Mouse (Mus musculus) bone marrow, adult 2 months (tissue): ENCODE results near the gene Cfap74. TPM values are rescaled to one million over a fixed set of nuclear protein-coding genes. Genes with fewer than 3 reads are reported as not detected.

Experiments used
- H3K27ac ChIP-seq: fragments of 200-500 bp; 2 replicates; pipeline ENCODE4 v1.5.1; 2012; ENCODE audit warnings: low read depth, mild to moderate bottlenecking, control low read depth, inconsistent platforms, low read length; ENCODE audit not compliant: control insufficient read depth, poor library complexity, insufficient read depth
- H3K4me1 ChIP-seq: fragments of 200-500 bp; 2 replicates; pipeline ENCODE4 v1.6.1; 2011; ENCODE audit warnings: low read length; ENCODE audit not compliant: control insufficient read depth, insufficient read depth
- H3K4me3 ChIP-seq: fragments of 200-500 bp; replicated peaks from 2 replicates; pipeline ENCODE3; 2011; ENCODE audit warnings: mild to moderate bottlenecking, low read depth, low read length, control low read depth; ENCODE audit not compliant: control insufficient read depth
- CTCF ChIP-seq: fragments of 200-500 bp; IDR thresholded peaks from 2 replicates; pipeline ENCODE4 v1.5.1; 2011; ENCODE audit warnings: low read length, control low read depth; ENCODE audit not compliant: control insufficient read depth, insufficient read depth
- POLR2A ChIP-seq: fragments of 200-500 bp; IDR thresholded peaks from 2 replicates; pipeline ENCODE4 v1.6.1; 2011; ENCODE audit warnings: low read depth, mild to moderate bottlenecking, control low read depth, low read length, borderline replicate concordance; ENCODE audit not compliant: control insufficient read depth
- WGBS: fragments of 180-500 bp; shearing (Covaris S2); methylation state at CpG from one replicate; pipeline ENCODE4 v1.1.7; 2018; 5-methylcytosine and 5-hydroxymethylcytosine counted together
- polyA plus RNA-seq: library from polyadenylated mRNA; stranded (reverse); fragments of >200 nt; gene quantifications from 2 replicates; pipeline ENCODE4 v1.2.4, GENCODE M21; 2011; ENCODE audit warnings: low replicate concordance; ENCODE audit not compliant: missing spikeins, insufficient read depth, insufficient read length

Cfap74 gene
- polyA plus RNA-seq, 1 experiment, result 0.85 TPM

- TF ChIP-seq CTCF, result no peak
- no peak for TF ChIP-seq POLR2A
- H3K4me3 ChIP-seq, result no peak overlapping the region
- peaks cover 4% of the 10 kb centered on the region for H3K4me1 ChIP-seq
- WGBS, result 73% methylated on average over 8 of the region's 8 CpGs
- no peak overlapping the region for H3K27ac ChIP-seq
These were observed 73.9 kb downstream of the Cfap74 start for GRCm38 (mm10) chr4:155482733-155483540.

- Histone ChIP-seq H3K27ac (no peak overlapping the region), H3K4me3 (no peak overlapping the region), H3K4me1 (peaks cover 11% of the 10 kb centered on the region)
- WGBS, result 49% methylated on average over 3 of the region's 3 CpGs
- no peak for TF ChIP-seq POLR2A
These were observed 76.5 kb downstream of the Cfap74 start for GRCm38 (mm10) chr4:155485521-155485920.

- peaks cover 12% of the 10 kb centered on the region for H3K4me1 ChIP-seq
- TF ChIP-seq CTCF (no peak), POLR2A (no peak)
- WGBS, result 5% methylated on average over 3 of the region's 3 CpGs
- no peak overlapping the region for H3K4me3 ChIP-seq
- peak overlapping the region; percentile 54; the same call in 1 of the 2 replicates for H3K27ac ChIP-seq
These were observed 78.8 kb downstream of the Cfap74 start for GRCm38 (mm10) chr4:155487746-155488145.

GRCm38 (mm10) chr4:155488232-155489025, 79.4 kb downstream of the Cfap74 start:
- peak overlapping the region; percentile 54 for H3K27ac ChIP-seq
- H3K4me1 ChIP-seq, result peaks cover 12% of the 10 kb centered on the region
- TF ChIP-seq POLR2A (no peak), CTCF (no peak)
- H3K4me3 ChIP-seq, result no peak overlapping the region
- WGBS, result 27% methylated on average over 8 of the region's 8 CpGs

GRCm38 (mm10) chr4:155489101-155489970, 80.3 kb downstream of the Cfap74 start:
- Histone ChIP-seq H3K4me1 (peaks cover 12% of the 10 kb centered on the region), H3K4me3 (no peak overlapping the region), H3K27ac (0 out of 2 replicates have a peak overlapping the region, but pooled peaks have one; percentile 28)
- WGBS, result 65% methylated on average over 9 of the region's 9 CpGs
- TF ChIP-seq POLR2A (no peak), CTCF (no peak)

GRCm38 (mm10) chr4:155490456-155490855, 81.5 kb downstream of the Cfap74 start:
- no peak for TF ChIP-seq CTCF
- no peak for TF ChIP-seq POLR2A
- peaks cover 12% of the 10 kb centered on the region for H3K4me1 ChIP-seq
- peak overlapping the region; percentile 93 for H3K4me3 ChIP-seq
- H3K27ac ChIP-seq, result peak overlapping the region; percentile 23; the same call in 1 of the 2 replicates
- WGBS, result 11% methylated on average over 5 of the region's 5 CpGs

- peak within 1 kb of the TSS; percentile 80 for H3K27ac ChIP-seq
- under 1% methylated on average over 53 of the region's 60 CpGs for WGBS
- H3K4me1 ChIP-seq, result peaks cover 12% of the 10 kb centered on the region
These were observed 82.1 kb downstream of the Cfap74 start, which contains the start of gene Gnb1 for GRCm38 (mm10) chr4:155490990-155491504. Gnb1 (plus strand) TSS chr4:155491361.

More at GRCm38 (mm10) chr4:155490990-155491504, 82.1 kb downstream of the Cfap74 start, which contains the start of gene Gnb1:
- TF ChIP-seq CTCF, result no peak
- peak; percentile 12; the same call in 1 of the 2 replicates for TF ChIP-seq POLR2A
- H3K4me3 ChIP-seq, result peak within 1 kb of the TSS; percentile 93
